Mouse (Mus musculus) adrenal gland, adult 10 weeks (tissue): ENCODE data around the gene Myl12a. TPM values are rescaled to one million over a fixed set of nuclear protein-coding genes. Genes with fewer than 3 reads are reported as not detected.

Source experiments
- polyA plus RNA-seq: library from polyadenylated mRNA; stranded (reverse); fragments of 350-450 nt; fragmentation: Illumina TruSeq; extraction: RNeasy Lipid Tissue Mini Kit (QIAGEN cat#74804); gene quantifications from one replicate; pipeline ENCODE4 v1.2.3, GENCODE M21; 2014; ENCODE audit warnings: low read depth, low replicate concordance

Myl12a gene
- 194 TPM for polyA plus RNA-seq

DNA sequence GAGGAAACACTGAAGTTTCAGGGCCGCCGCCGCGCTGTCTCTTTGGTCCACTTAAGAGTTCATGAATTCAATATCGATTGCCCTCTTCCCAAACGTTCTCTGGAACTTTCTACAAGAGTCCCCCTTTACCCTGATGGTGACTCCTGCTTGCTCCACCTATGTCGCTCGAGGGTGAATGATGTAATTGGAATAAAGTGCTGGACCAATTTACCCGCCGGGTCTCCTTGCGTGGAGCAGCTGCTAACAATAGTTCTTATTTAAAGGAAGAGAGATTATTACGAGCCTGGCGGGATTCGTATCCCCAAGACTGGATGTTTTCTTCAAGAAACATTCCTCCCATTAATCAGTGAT, at the start of gene Myl12a:
TSS of gene Myl12a (minus strand) at position 135 of the 351 bp plus-strand sequence.

DNA sequence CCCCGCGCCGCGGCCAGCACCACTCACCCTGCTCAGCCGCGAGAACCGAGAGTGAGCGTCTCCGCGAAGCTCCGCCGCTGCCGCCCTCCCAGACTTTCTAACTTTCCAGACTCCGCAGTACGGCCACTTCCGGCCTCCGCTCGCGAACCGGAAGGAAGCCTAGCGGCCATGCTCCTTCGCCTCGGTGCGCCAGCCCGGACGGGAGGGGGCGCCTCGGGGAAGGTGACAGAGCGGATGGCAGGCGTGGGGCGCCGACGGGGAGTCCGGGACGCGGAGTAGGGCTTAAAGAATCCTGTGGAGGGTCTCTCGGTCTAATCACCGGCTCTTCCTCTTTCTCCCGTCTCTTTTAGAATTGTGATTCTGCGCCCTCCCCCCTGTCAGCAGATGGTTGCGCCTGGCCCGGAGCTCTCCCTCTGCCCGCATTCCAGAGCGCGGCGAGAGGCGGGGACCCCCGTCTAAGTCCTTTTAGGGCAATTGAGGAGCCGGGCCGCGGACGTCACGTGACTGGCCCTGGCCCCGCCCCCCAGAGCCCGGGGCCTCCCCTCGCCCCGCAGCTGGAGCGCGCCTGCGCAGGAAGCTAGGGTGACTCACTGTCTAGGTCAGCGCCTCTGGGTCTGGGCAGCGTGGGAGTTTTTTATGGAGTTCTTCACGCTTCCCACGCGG, 466 bp downstream of the Myl12a start, which contains the start of gene Myom1:
TSS of gene Myom1 (plus strand) at position 553 of the 663 bp plus-strand sequence.

Other genes with a start within 250 kb of the Myl12a start
- gene Tgif1, start 149.3 kb downstream of the Myl12a start, polyA plus RNA-seq = 69.7 TPM
- gene Myom1, start 245 bp downstream of the Myl12a start, polyA plus RNA-seq = 4.2 TPM
- gene Lpin2, start 179.7 kb upstream of the Myl12a start, polyA plus RNA-seq = 31.3 TPM